Mouse (Mus musculus): Measurements from ENCODE around the gene Srpk2. TPM values are rescaled to one million over a fixed set of nuclear protein-coding genes. Genes with fewer than 3 reads are reported as not detected.

The Srpk2 gene
- polyA plus RNA-seq, 1 experiment from 2014 or later = 62.1 TPM

- Histone ChIP-seq H3K4me2 (replicated peaks) (no peak overlapping the region), H3K4me3 (no peak overlapping the region), H3K9ac (no peak overlapping the region), H3K4me1 (peaks cover 10% of the 10 kb centered on the region; the same call in 1 of the 2 replicates), H3K36me3 (no peaks in the 10 kb centered on the region), H3K27ac (no peak overlapping the region), H3K9me3 (no peaks in the 10 kb centered on the region), H3K27me3 (no peaks in the 10 kb centered on the region)
- no peak for ATAC-seq (ENCODE audit: insufficient number of reproducible peaks, insufficient read depth, low FRiP score, low TSS enrichment)
- WGBS = 86% methylated on average over 3 of the region's 3 CpGs
These were observed 105.1 kb downstream of the Srpk2 start for GRCm38 (mm10) chr5:23579120-23579880.

GRCm38 (mm10) chr5:23578322-23578957 is 106.0 kb downstream of the Srpk2 start:
- Histone ChIP-seq H3K27me3 (no peaks in the 10 kb centered on the region), H3K9me3 (no peaks in the 10 kb centered on the region), H3K4me3 (no peak overlapping the region), H3K4me2 (replicated peaks) (no peak overlapping the region), H3K36me3 (no peaks in the 10 kb centered on the region), H3K27ac (no peak overlapping the region), H3K9ac (no peak overlapping the region), H3K4me1 (peaks cover 10% of the 10 kb centered on the region; the same call in 1 of the 2 replicates)
- WGBS = 84% methylated on average over 4 of the region's 4 CpGs
- ATAC-seq (ENCODE audit: insufficient number of reproducible peaks, insufficient read depth, low FRiP score, low TSS enrichment) = no peak

GRCm38 (mm10) chr5:23577847-23578246 is 106.6 kb downstream of the Srpk2 start:
- H3K4me3 ChIP-seq = no peak overlapping the region
- H3K4me1 ChIP-seq = peaks cover 10% of the 10 kb centered on the region; the same call in 1 of the 2 replicates
- no peak overlapping the region for H3K27ac ChIP-seq
- no peaks in the 10 kb centered on the region for H3K27me3 ChIP-seq
- no peak overlapping the region for H3K9ac ChIP-seq
- no peak overlapping the region for H3K4me2 ChIP-seq (replicated peaks)
- no peak for ATAC-seq (ENCODE audit: insufficient number of reproducible peaks, insufficient read depth, low FRiP score, low TSS enrichment)
- 68% methylated on average over 4 of the region's 4 CpGs for WGBS
- no peaks in the 10 kb centered on the region for H3K36me3 ChIP-seq
- no peaks in the 10 kb centered on the region for H3K9me3 ChIP-seq

GRCm38 (mm10) chr5:23576336-23577094 is 107.9 kb downstream of the Srpk2 start:
- Histone ChIP-seq H3K9ac (no peak overlapping the region), H3K27me3 (no peaks in the 10 kb centered on the region), H3K4me3 (no peak overlapping the region), H3K27ac (peak overlapping the region; percentile 36; the same call in 1 of the 2 replicates), H3K9me3 (no peaks in the 10 kb centered on the region), H3K36me3 (no peaks in the 10 kb centered on the region), H3K4me2 (replicated peaks) (no peak overlapping the region), H3K4me1 (peaks cover 10% of the 10 kb centered on the region; the same call in 1 of the 2 replicates)
- 72% methylated on average over 6 of the region's 6 CpGs for WGBS
- ATAC-seq (ENCODE audit: insufficient number of reproducible peaks, insufficient read depth, low FRiP score, low TSS enrichment) = no peak

GRCm38 (mm10) chr5:23573942-23574341 is 110.5 kb downstream of the Srpk2 start:
- H3K9me3 ChIP-seq = no peaks in the 10 kb centered on the region
- WGBS = 97% methylated on average over 5 of the region's 5 CpGs
- H3K27ac ChIP-seq = no peak overlapping the region
- no peak overlapping the region for H3K4me3 ChIP-seq
- H3K36me3 ChIP-seq = 0 out of 2 replicates have a peak, but pooled peaks cover 3% of the 10 kb centered on the region
- H3K9ac ChIP-seq = no peak overlapping the region
- ATAC-seq (ENCODE audit: insufficient number of reproducible peaks, insufficient read depth, low FRiP score, low TSS enrichment) = no peak
- H3K27me3 ChIP-seq = no peaks in the 10 kb centered on the region
- peaks cover 10% of the 10 kb centered on the region; the same call in 1 of the 2 replicates for H3K4me1 ChIP-seq
- H3K4me2 ChIP-seq (replicated peaks) = no peak overlapping the region

GRCm38 (mm10) chr5:23568188-23568587 is 116.2 kb downstream of the Srpk2 start:
- Histone ChIP-seq H3K4me3 (no peak overlapping the region), H3K4me1 (no peaks in the 10 kb centered on the region), H3K36me3 (peaks cover 9% of the 10 kb centered on the region; the same call in 1 of the 2 replicates), H3K4me2 (replicated peaks) (no peak overlapping the region), H3K27me3 (no peaks in the 10 kb centered on the region), H3K27ac (no peak overlapping the region), H3K9me3 (no peaks in the 10 kb centered on the region), H3K9ac (no peak overlapping the region)
- 94% methylated on average over 5 of the region's 5 CpGs for WGBS
- no peak for ATAC-seq (ENCODE audit: insufficient number of reproducible peaks, insufficient read depth, low FRiP score, low TSS enrichment)

GRCm38 (mm10) chr5:23566382-23566781 is 118.0 kb downstream of the Srpk2 start:
- Histone ChIP-seq H3K4me1 (no peaks in the 10 kb centered on the region), H3K4me2 (replicated peaks) (no peak overlapping the region), H3K27ac (no peak overlapping the region), H3K27me3 (no peaks in the 10 kb centered on the region), H3K4me3 (no peak overlapping the region), H3K36me3 (peaks cover 16% of the 10 kb centered on the region), H3K9me3 (no peaks in the 10 kb centered on the region), H3K9ac (no peak overlapping the region)
- 91% methylated on average over 6 of the region's 6 CpGs for WGBS
- no peak for ATAC-seq (ENCODE audit: insufficient number of reproducible peaks, insufficient read depth, low FRiP score, low TSS enrichment)

GRCm38 (mm10) chr5:23562278-23563060 is 121.9 kb downstream of the Srpk2 start:
- Histone ChIP-seq H3K9ac (no peak overlapping the region), H3K4me1 (no peaks in the 10 kb centered on the region), H3K27ac (no peak overlapping the region), H3K4me2 (replicated peaks) (no peak overlapping the region), H3K9me3 (no peaks in the 10 kb centered on the region), H3K36me3 (peaks cover 20% of the 10 kb centered on the region), H3K4me3 (no peak overlapping the region), H3K27me3 (no peaks in the 10 kb centered on the region)
- 69% methylated on average over 4 of the region's 4 CpGs for WGBS
- ATAC-seq (ENCODE audit: insufficient number of reproducible peaks, insufficient read depth, low FRiP score, low TSS enrichment) = no peak

GRCm38 (mm10) chr5:23561227-23561626 is 123.2 kb downstream of the Srpk2 start:
- Histone ChIP-seq H3K4me2 (replicated peaks) (no peak overlapping the region), H3K27ac (no peak overlapping the region), H3K4me3 (no peak overlapping the region), H3K9me3 (no peaks in the 10 kb centered on the region), H3K4me1 (no peaks in the 10 kb centered on the region), H3K36me3 (peaks cover 20% of the 10 kb centered on the region), H3K9ac (no peak overlapping the region), H3K27me3 (no peaks in the 10 kb centered on the region)
- 100% methylated on average over 2 of the region's 2 CpGs for whole genome bisulfite sequencing
- ATAC-seq (ENCODE audit: insufficient number of reproducible peaks, insufficient read depth, low FRiP score, low TSS enrichment) = no peak

- no peak overlapping the region for H3K4me2 ChIP-seq (replicated peaks)
- peaks cover 20% of the 10 kb centered on the region for H3K36me3 ChIP-seq
- H3K9ac ChIP-seq = no peak overlapping the region
- no peaks in the 10 kb centered on the region for H3K27me3 ChIP-seq
- H3K27ac ChIP-seq = no peak overlapping the region
- 88% methylated on average over 4 of the region's 4 CpGs for WGBS
- no peaks in the 10 kb centered on the region for H3K9me3 ChIP-seq
- ATAC-seq (ENCODE audit: insufficient number of reproducible peaks, insufficient read depth, low FRiP score, low TSS enrichment) = no peak
- H3K4me1 ChIP-seq = no peaks in the 10 kb centered on the region
- H3K4me3 ChIP-seq = no peak overlapping the region
These were observed 124.2 kb downstream of the Srpk2 start for GRCm38 (mm10) chr5:23560171-23560570.

Data from embryonic facial prominence, embryonic 12.5 days (tissue).